Mouse (Mus musculus): ENCODE results near the gene Plac1. TPM values are rescaled to one million over a fixed set of nuclear protein-coding genes. Genes with fewer than 3 reads are reported as not detected.

Gene Plac1
- polyA plus RNA-seq, 1 experiment from 2014 or later: 4.6 TPM

GRCm38 (mm10) chrX:53237971-53238370 is 1.9 kb downstream of the Plac1 start:
- no peak overlapping the region for H3K27ac ChIP-seq (ENCODE audit: low read length)
- H3K9me3 ChIP-seq (replicated peaks; ENCODE audit: control insufficient read depth, low read length): no peaks in the 10 kb centered on the region
- H3K27me3 ChIP-seq (ENCODE audit: control insufficient read depth, insufficient read depth, low read length): no peaks in the 10 kb centered on the region
- no peak overlapping the region for H3K9ac ChIP-seq (ENCODE audit: low read length)
- no peaks in the 10 kb centered on the region for H3K36me3 ChIP-seq (ENCODE audit: control insufficient read depth, insufficient read depth)
- H3K4me1 ChIP-seq (ENCODE audit: control insufficient read depth, insufficient read depth, low read length): 0 out of 2 replicates have a peak, but pooled peaks cover 2% of the 10 kb centered on the region
- ATAC-seq (replicated peaks; ENCODE audit: extremely low read depth, insufficient read depth, low FRiP score): no peak
- WGBS: 14% methylated on average over 2 of the region's 2 CpGs
- H3K4me2 ChIP-seq (ENCODE audit: low read depth, low read length): no peak overlapping the region
- H3K4me3 ChIP-seq (ENCODE audit: low read length): no peak overlapping the region

GRCm38 (mm10) chrX:53236404-53236803 is 3.5 kb downstream of the Plac1 start:
- WGBS: 53% methylated on average over 7 of the region's 7 CpGs
- no peaks in the 10 kb centered on the region for H3K27me3 ChIP-seq (ENCODE audit: control insufficient read depth, insufficient read depth, low read length)
- H3K4me3 ChIP-seq (ENCODE audit: low read length): no peak overlapping the region
- H3K9me3 ChIP-seq (replicated peaks; ENCODE audit: control insufficient read depth, low read length): no peaks in the 10 kb centered on the region
- H3K36me3 ChIP-seq (ENCODE audit: control insufficient read depth, insufficient read depth): no peaks in the 10 kb centered on the region
- no peak overlapping the region for H3K27ac ChIP-seq (ENCODE audit: low read length)
- no peak overlapping the region for H3K4me2 ChIP-seq (ENCODE audit: low read depth, low read length)
- no peak for ATAC-seq (replicated peaks; ENCODE audit: extremely low read depth, insufficient read depth, low FRiP score)
- 0 out of 2 replicates have a peak, but pooled peaks cover 2% of the 10 kb centered on the region for H3K4me1 ChIP-seq (ENCODE audit: control insufficient read depth, insufficient read depth, low read length)
- H3K9ac ChIP-seq (ENCODE audit: low read length): no peak overlapping the region

- Histone ChIP-seq H3K36me3 (ENCODE audit: control insufficient read depth, insufficient read depth) (no peaks in the 10 kb centered on the region), H3K27ac (ENCODE audit: low read length) (no peak overlapping the region), H3K4me1 (ENCODE audit: control insufficient read depth, insufficient read depth, low read length) (0 out of 2 replicates have a peak, but pooled peaks cover 2% of the 10 kb centered on the region), H3K9ac (ENCODE audit: low read length) (no peak overlapping the region), H3K9me3 (replicated peaks; ENCODE audit: control insufficient read depth, low read length) (no peaks in the 10 kb centered on the region), H3K27me3 (ENCODE audit: control insufficient read depth, insufficient read depth, low read length) (no peaks in the 10 kb centered on the region), H3K4me2 (ENCODE audit: low read depth, low read length) (no peak overlapping the region), H3K4me3 (ENCODE audit: low read length) (no peak overlapping the region)
- peak; percentile 73 for ATAC-seq (replicated peaks; ENCODE audit: extremely low read depth, insufficient read depth, low FRiP score)
- WGBS: 21% methylated on average over 4 of the region's 4 CpGs
Observed at GRCm38 (mm10) chrX:53233689-53234088, 6.2 kb downstream of the Plac1 start.

GRCm38 (mm10) chrX:53231965-53232364 is 7.9 kb downstream of the Plac1 start:
- ATAC-seq (replicated peaks; ENCODE audit: extremely low read depth, insufficient read depth, low FRiP score): 0 out of 2 replicates have a peak, but pooled peaks have one; percentile 28
- peak overlapping the region; percentile 60 for H3K4me2 ChIP-seq (ENCODE audit: low read depth, low read length)
- 0 out of 2 replicates have a peak, but pooled peaks cover 2% of the 10 kb centered on the region for H3K4me1 ChIP-seq (ENCODE audit: control insufficient read depth, insufficient read depth, low read length)
- H3K27ac ChIP-seq (ENCODE audit: low read length): peak overlapping the region; percentile 84
- H3K27me3 ChIP-seq (ENCODE audit: control insufficient read depth, insufficient read depth, low read length): no peaks in the 10 kb centered on the region
- H3K4me3 ChIP-seq (ENCODE audit: low read length): peak overlapping the region; percentile 35
- WGBS: 28% methylated on average over 13 of the region's 13 CpGs
- H3K9ac ChIP-seq (ENCODE audit: low read length): peak overlapping the region; percentile 57
- H3K36me3 ChIP-seq (ENCODE audit: control insufficient read depth, insufficient read depth): no peaks in the 10 kb centered on the region
- H3K9me3 ChIP-seq (replicated peaks; ENCODE audit: control insufficient read depth, low read length): no peaks in the 10 kb centered on the region

GRCm38 (mm10) chrX:53224353-53224944 is 15.5 kb downstream of the Plac1 start:
- peak overlapping the region; percentile 41 for H3K27ac ChIP-seq (ENCODE audit: low read length)
- H3K36me3 ChIP-seq (ENCODE audit: control insufficient read depth, insufficient read depth): no peaks in the 10 kb centered on the region
- no peak overlapping the region for H3K4me3 ChIP-seq (ENCODE audit: low read length)
- peaks cover 4% of the 10 kb centered on the region; the same call in 1 of the 2 replicates for H3K4me1 ChIP-seq (ENCODE audit: control insufficient read depth, insufficient read depth, low read length)
- H3K4me2 ChIP-seq (ENCODE audit: low read depth, low read length): no peak overlapping the region
- no peaks in the 10 kb centered on the region for H3K9me3 ChIP-seq (replicated peaks; ENCODE audit: control insufficient read depth, low read length)
- H3K9ac ChIP-seq (ENCODE audit: low read length): no peak overlapping the region
- WGBS: 46% methylated on average over 6 of the region's 6 CpGs
- no peaks in the 10 kb centered on the region for H3K27me3 ChIP-seq (ENCODE audit: control insufficient read depth, insufficient read depth, low read length)
- no peak for ATAC-seq (replicated peaks; ENCODE audit: extremely low read depth, insufficient read depth, low FRiP score)

GRCm38 (mm10) chrX:53220855-53221254 is 19.1 kb downstream of the Plac1 start:
- Histone ChIP-seq H3K4me2 (ENCODE audit: low read depth, low read length) (no peak overlapping the region), H3K4me1 (ENCODE audit: control insufficient read depth, insufficient read depth, low read length) (peaks cover 4% of the 10 kb centered on the region; the same call in 1 of the 2 replicates), H3K36me3 (ENCODE audit: control insufficient read depth, insufficient read depth) (no peaks in the 10 kb centered on the region), H3K27me3 (ENCODE audit: control insufficient read depth, insufficient read depth, low read length) (no peaks in the 10 kb centered on the region), H3K9me3 (replicated peaks; ENCODE audit: control insufficient read depth, low read length) (no peaks in the 10 kb centered on the region), H3K27ac (ENCODE audit: low read length) (no peak overlapping the region; the same call in 1 of the 2 replicates), H3K9ac (ENCODE audit: low read length) (no peak overlapping the region), H3K4me3 (ENCODE audit: low read length) (no peak overlapping the region)
- WGBS: 82% methylated on average over 9 of the region's 9 CpGs
- ATAC-seq (replicated peaks; ENCODE audit: extremely low read depth, insufficient read depth, low FRiP score): no peak

DNA sequence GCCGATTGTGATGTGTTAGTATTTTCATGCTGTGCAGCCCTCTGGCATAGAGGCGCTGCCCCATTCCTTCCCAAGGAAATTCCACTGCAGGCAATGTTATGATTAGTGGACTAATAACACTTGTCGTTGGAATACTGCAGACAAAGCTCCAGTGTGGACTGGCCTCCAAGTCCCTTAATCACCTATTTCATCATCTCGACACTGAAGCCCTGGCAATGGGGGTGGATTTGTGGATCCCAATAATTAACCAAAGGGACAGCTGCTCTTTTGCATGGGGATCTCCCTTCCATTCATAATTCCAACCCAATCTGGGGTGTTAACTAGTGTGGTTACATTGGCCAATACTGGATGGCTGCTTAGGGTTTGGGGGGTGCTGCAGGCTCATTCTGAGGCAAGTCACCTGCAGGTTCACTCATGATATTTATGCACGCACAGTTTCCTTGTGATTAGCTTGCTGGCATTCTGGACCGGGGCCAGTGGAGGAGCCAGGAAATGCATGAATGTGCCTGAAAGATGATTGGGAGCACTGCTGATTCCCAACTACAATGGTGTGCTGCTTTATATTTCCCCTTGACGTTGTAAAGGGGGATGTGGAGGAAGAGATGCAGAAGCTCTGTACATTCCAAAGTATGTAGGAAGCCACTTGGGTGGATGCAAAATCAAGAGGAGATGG is 25.2 kb downstream of the Plac1 start:
- H3K9ac ChIP-seq (ENCODE audit: low read length): no peak overlapping the region
- H3K9me3 ChIP-seq (replicated peaks; ENCODE audit: control insufficient read depth, low read length): no peaks in the 10 kb centered on the region
- no peak for ATAC-seq (replicated peaks; ENCODE audit: extremely low read depth, insufficient read depth, low FRiP score)
- 58% methylated on average over 7 of the region's 7 CpGs for WGBS
- H3K27me3 ChIP-seq (ENCODE audit: control insufficient read depth, insufficient read depth, low read length): no peaks in the 10 kb centered on the region
- H3K4me1 ChIP-seq (ENCODE audit: control insufficient read depth, insufficient read depth, low read length): peaks cover 21% of the 10 kb centered on the region
- H3K4me2 ChIP-seq (ENCODE audit: low read depth, low read length): no peak overlapping the region
- H3K36me3 ChIP-seq (ENCODE audit: control insufficient read depth, insufficient read depth): no peaks in the 10 kb centered on the region
- no peak overlapping the region for H3K4me3 ChIP-seq (ENCODE audit: low read length)
- H3K27ac ChIP-seq (ENCODE audit: low read length): peak overlapping the region; percentile 48

DNA sequence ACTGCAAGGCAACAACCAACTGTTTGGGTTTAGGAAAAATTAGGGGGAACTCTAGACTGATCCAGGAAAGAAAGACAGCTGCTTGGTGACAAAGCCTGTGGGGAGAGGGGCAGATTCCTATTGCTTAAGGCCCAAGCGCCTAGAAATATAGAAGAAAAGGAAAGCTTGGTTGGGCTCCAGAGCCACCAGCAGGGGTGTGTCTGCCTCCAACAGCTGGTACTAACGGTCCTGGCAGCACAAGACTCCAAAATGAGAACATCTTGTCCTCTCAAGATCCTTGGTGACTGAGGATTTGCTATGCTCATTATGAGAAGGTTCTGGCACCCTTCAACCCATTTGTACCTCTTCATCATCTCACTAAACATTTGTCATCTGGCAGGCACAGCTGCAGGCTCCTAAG is 26.1 kb downstream of the Plac1 start:
- WGBS: 50% methylated on average over 2 of the region's 2 CpGs
- no peaks in the 10 kb centered on the region for H3K36me3 ChIP-seq (ENCODE audit: control insufficient read depth, insufficient read depth)
- no peak overlapping the region for H3K4me3 ChIP-seq (ENCODE audit: low read length)
- H3K9me3 ChIP-seq (replicated peaks; ENCODE audit: control insufficient read depth, low read length): no peaks in the 10 kb centered on the region
- H3K4me1 ChIP-seq (ENCODE audit: control insufficient read depth, insufficient read depth, low read length): peaks cover 30% of the 10 kb centered on the region
- no peak overlapping the region for H3K9ac ChIP-seq (ENCODE audit: low read length)
- H3K4me2 ChIP-seq (ENCODE audit: low read depth, low read length): no peak overlapping the region
- no peaks in the 10 kb centered on the region for H3K27me3 ChIP-seq (ENCODE audit: control insufficient read depth, insufficient read depth, low read length)
- H3K27ac ChIP-seq (ENCODE audit: low read length): peak overlapping the region; percentile 55
- ATAC-seq (replicated peaks; ENCODE audit: extremely low read depth, insufficient read depth, low FRiP score): no peak

GRCm38 (mm10) chrX:53212485-53212884 is 27.4 kb downstream of the Plac1 start:
- 51% methylated on average over 9 of the region's 9 CpGs for WGBS

More at GRCm38 (mm10) chrX:53212485-53212884, 27.4 kb downstream of the Plac1 start:
- Histone ChIP-seq H3K4me3 (ENCODE audit: low read length) (no peak overlapping the region), H3K4me1 (ENCODE audit: control insufficient read depth, insufficient read depth, low read length) (peaks cover 33% of the 10 kb centered on the region), H3K27ac (ENCODE audit: low read length) (peak overlapping the region; percentile 88), H3K36me3 (ENCODE audit: control insufficient read depth, insufficient read depth) (no peaks in the 10 kb centered on the region), H3K4me2 (ENCODE audit: low read depth, low read length) (no peak overlapping the region), H3K9ac (ENCODE audit: low read length) (no peak overlapping the region), H3K27me3 (ENCODE audit: control insufficient read depth, insufficient read depth, low read length) (no peaks in the 10 kb centered on the region), H3K9me3 (replicated peaks; ENCODE audit: control insufficient read depth, low read length) (no peaks in the 10 kb centered on the region)
- ATAC-seq (replicated peaks; ENCODE audit: extremely low read depth, insufficient read depth, low FRiP score): no peak

Data from heart, embryonic 16.5 days (tissue).